Mouse (Mus musculus): ENCODE results near the gene Tex29. TPM values are rescaled to one million over a fixed set of nuclear protein-coding genes. Genes with fewer than 3 reads are reported as not detected.

Gene Tex29
- polyA plus RNA-seq, 1 experiment from 2014 or later, result not detected

DNA sequence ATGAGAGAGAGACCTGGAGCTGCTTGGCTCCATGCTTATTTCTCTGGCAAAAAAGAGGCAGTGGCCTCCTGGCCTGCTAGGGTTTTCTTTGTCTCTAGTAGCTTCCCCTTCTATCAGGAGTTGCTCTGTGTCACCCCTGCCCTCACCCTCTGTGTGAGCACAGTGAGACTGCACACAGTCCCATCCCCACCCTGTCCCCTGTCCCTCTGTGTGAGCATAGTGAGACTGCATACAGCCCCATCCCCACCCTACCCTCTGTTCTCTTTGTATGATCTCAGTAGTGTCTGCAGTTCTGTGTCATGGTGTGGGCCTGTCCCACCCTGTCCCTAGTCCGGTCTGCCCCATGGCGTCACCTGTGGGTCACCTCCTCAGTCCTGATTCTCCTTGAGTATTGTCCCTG is 46.5 kb downstream of the Tex29 start:
- DNase-seq (ENCODE audit: low spot score) (no peak), ATAC-seq (replicated peaks; ENCODE audit: low FRiP score) (no peak)
- Histone ChIP-seq H3K9me3 (ENCODE audit: control insufficient read depth, low read length) (no peaks in the 10 kb centered on the region), H3K4me1 (replicated peaks; ENCODE audit: control insufficient read depth, insufficient read depth, low read length) (no peaks in the 10 kb centered on the region), H3K36me3 (ENCODE audit: control insufficient read depth, insufficient read depth, low read length) (no peaks in the 10 kb centered on the region), H3K9ac (ENCODE audit: low read depth, low read length) (no peak overlapping the region), H3K27ac (ENCODE audit: low read depth, low read length) (no peak overlapping the region), H3K4me3 (ENCODE audit: low read depth, low read length) (no peak overlapping the region), H3K27me3 (replicated peaks; ENCODE audit: control insufficient read depth, insufficient read depth, low read length) (no peaks in the 10 kb centered on the region), H3K4me2 (no peak overlapping the region)
- 84% methylated on average over 2 of the region's 2 CpGs for WGBS

DNA sequence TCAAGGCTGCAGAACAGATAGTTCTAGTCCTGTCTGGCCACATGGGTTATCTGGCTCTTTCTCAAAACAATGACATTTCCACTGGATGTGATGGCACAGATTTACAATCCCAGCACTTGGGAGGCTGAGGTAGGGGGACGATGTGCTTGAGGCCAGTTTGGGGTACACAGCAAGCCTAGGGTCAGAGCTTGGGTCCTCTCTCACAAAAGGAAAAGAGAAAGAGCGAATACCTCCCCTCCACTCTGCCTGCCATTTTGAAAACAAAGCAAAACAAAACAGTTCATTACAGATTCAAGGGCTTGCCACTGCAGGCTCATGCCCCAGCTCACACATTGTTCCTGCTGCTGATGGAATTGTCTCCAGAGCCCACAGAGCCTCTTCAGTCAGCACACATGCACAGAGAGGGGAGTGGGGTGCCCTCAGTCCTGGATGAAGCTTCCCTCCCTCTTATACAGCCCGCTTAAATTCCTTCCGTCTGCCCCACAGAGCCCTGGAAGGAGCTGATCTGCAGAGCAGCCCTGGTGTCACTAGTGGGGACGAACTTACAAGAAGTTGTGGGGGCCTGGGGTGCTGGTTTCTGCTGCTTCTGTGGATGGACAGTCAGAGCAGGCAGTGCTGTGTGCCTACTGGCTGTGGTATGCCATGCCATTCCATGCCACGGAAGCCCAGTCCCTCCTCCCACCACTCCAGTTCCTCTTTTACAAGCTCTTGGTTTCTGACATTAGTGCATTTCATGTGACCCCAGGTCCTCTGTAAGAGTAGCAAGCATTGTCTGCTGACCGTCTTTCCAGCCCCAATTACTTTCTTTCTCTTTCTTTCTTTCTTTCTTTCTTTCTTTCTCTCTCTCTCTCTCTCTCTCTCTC is 49.1 kb downstream of the Tex29 start:
- Histone ChIP-seq H3K9me3 (ENCODE audit: control insufficient read depth, low read length) (no peaks in the 10 kb centered on the region), H3K27me3 (replicated peaks; ENCODE audit: control insufficient read depth, insufficient read depth, low read length) (no peaks in the 10 kb centered on the region), H3K9ac (ENCODE audit: low read depth, low read length) (no peak overlapping the region), H3K4me1 (replicated peaks; ENCODE audit: control insufficient read depth, insufficient read depth, low read length) (no peaks in the 10 kb centered on the region), H3K4me2 (no peak overlapping the region), H3K4me3 (ENCODE audit: low read depth, low read length) (no peak overlapping the region), H3K27ac (ENCODE audit: low read depth, low read length) (no peak overlapping the region), H3K36me3 (ENCODE audit: control insufficient read depth, insufficient read depth, low read length) (no peaks in the 10 kb centered on the region)
- 60% methylated on average over 7 of the region's 7 CpGs for WGBS
- no peak for ATAC-seq (replicated peaks; ENCODE audit: low FRiP score)
- DNase-seq (ENCODE audit: low spot score), result no peak

DNA sequence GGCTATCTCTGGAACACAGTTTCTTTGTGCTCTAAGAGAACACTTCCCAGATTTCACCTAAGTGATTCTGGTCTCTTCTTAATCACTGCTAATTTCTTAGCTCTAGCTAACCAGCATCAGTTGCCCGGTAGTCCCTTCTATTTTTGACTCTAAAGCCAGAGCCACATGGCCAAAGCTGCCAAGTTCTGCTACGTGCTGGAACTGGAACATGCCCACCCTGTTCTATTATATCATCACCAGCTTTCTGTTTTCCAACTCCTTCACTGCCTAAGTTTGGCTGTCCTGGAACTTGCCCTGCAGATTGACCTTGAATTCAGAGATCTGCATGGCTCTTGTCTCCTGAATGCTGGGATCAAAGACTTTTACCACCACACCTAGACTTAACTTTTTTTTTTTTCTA is 52.5 kb downstream of the Tex29 start:
- Histone ChIP-seq H3K4me2 (no peak overlapping the region), H3K27ac (ENCODE audit: low read depth, low read length) (no peak overlapping the region), H3K36me3 (ENCODE audit: control insufficient read depth, insufficient read depth, low read length) (no peaks in the 10 kb centered on the region), H3K4me1 (replicated peaks; ENCODE audit: control insufficient read depth, insufficient read depth, low read length) (no peaks in the 10 kb centered on the region), H3K27me3 (replicated peaks; ENCODE audit: control insufficient read depth, insufficient read depth, low read length) (no peaks in the 10 kb centered on the region), H3K9ac (ENCODE audit: low read depth, low read length) (no peak overlapping the region), H3K9me3 (ENCODE audit: control insufficient read depth, low read length) (no peaks in the 10 kb centered on the region), H3K4me3 (ENCODE audit: low read depth, low read length) (no peak overlapping the region)
- WGBS, result 83% methylated on average over 2 of the region's 2 CpGs
- ATAC-seq (replicated peaks; ENCODE audit: low FRiP score), result no peak
- DNase-seq (ENCODE audit: low spot score), result no peak

DNA sequence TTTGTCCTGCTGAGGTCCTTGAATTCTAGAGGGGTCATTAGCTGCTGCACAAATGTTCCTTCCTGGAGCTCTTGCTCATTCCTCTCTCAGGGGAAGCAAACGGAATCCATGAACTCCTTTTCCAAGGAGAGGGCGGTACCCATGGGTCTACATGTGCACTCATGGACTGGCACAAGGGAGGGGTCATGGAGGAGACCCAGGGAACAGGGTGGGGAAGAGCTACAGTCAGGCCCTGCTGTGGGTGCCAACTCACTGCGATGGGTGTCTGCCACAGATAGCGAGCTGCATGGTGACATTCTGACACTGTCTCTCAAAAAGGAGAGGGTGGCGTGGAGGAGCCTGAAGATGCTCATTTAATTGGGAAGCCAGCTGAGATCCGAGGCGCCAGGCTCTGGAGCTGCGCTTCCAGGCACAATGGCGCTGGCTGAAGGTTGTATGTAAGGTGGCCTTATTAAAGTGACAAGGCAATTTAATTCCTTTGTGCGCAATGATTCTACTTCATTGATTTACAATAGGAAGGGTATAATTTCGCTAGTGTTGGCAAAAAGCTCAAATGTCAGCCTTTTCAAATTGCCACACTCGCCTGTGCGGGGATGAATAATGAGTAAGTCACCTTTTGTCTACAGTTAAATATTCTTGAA is 55.9 kb downstream of the Tex29 start:
- 82% methylated on average over 13 of the region's 13 CpGs for WGBS
- DNase-seq (ENCODE audit: low spot score) (no peak), ATAC-seq (replicated peaks; ENCODE audit: low FRiP score) (no peak)
- no peaks in the 10 kb centered on the region for H3K9me3 ChIP-seq (ENCODE audit: control insufficient read depth, low read length)
- H3K9ac ChIP-seq (ENCODE audit: low read depth, low read length), result no peak overlapping the region
- H3K4me2 ChIP-seq, result no peak overlapping the region
- no peaks in the 10 kb centered on the region for H3K27me3 ChIP-seq (replicated peaks; ENCODE audit: control insufficient read depth, insufficient read depth, low read length)
- H3K4me1 ChIP-seq (replicated peaks; ENCODE audit: control insufficient read depth, insufficient read depth, low read length), result no peaks in the 10 kb centered on the region
- H3K36me3 ChIP-seq (ENCODE audit: control insufficient read depth, insufficient read depth, low read length), result no peaks in the 10 kb centered on the region
- H3K4me3 ChIP-seq (ENCODE audit: low read depth, low read length), result no peak overlapping the region
- no peak overlapping the region for H3K27ac ChIP-seq (ENCODE audit: low read depth, low read length)

DNA sequence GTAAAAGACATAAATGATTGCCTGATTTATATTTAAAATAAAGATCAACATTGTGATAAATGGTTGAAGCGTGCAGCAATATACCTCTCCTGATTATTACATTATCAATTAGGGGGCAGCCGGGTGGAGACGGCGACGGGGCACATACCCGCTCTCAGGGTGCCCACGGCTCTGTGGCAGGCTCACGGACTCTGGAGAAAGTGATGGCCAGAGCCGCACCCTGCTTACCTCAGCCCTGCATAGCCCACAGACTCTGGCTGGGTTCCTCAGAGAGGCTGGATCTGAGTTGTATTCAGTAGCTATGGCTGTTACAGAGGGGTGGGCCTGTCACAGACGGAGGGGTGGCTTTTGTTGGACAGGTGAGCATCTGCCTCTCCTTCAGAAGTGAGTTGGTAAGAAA is 56.4 kb downstream of the Tex29 start:
- Histone ChIP-seq H3K36me3 (ENCODE audit: control insufficient read depth, insufficient read depth, low read length) (no peaks in the 10 kb centered on the region), H3K4me2 (no peak overlapping the region), H3K9ac (ENCODE audit: low read depth, low read length) (no peak overlapping the region), H3K27ac (ENCODE audit: low read depth, low read length) (no peak overlapping the region), H3K9me3 (ENCODE audit: control insufficient read depth, low read length) (no peaks in the 10 kb centered on the region), H3K27me3 (replicated peaks; ENCODE audit: control insufficient read depth, insufficient read depth, low read length) (no peaks in the 10 kb centered on the region), H3K4me3 (ENCODE audit: low read depth, low read length) (no peak overlapping the region), H3K4me1 (replicated peaks; ENCODE audit: control insufficient read depth, insufficient read depth, low read length) (no peaks in the 10 kb centered on the region)
- DNase-seq (ENCODE audit: low spot score) (no peak), ATAC-seq (replicated peaks; ENCODE audit: low FRiP score) (no peak)
- 90% methylated on average over 10 of the region's 10 CpGs for WGBS

DNA sequence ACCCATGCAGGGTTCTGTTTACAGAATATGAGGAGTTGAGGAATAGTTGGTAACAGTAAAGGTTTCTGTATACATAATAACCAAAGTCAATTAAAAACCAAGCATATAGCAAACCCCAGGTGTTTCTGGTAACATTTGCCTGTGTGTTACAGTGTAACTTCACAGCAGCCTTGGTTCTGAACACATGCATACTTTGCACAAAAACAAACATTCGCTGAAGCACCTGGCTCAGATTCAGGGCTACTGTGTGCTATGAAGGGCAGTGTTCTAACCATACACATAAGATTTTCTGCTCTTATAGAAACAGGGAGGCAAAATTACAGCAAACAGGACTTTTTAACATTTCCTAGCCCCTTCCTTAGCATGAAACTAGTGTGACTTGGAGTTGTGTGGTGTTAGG is 58.5 kb downstream of the Tex29 start:
- no peak overlapping the region for H3K27ac ChIP-seq (ENCODE audit: low read depth, low read length)
- ATAC-seq (replicated peaks; ENCODE audit: low FRiP score) (no peak), DNase-seq (ENCODE audit: low spot score) (no peak)
- no peaks in the 10 kb centered on the region for H3K36me3 ChIP-seq (ENCODE audit: control insufficient read depth, insufficient read depth, low read length)
- H3K4me3 ChIP-seq (ENCODE audit: low read depth, low read length), result no peak overlapping the region
- no peaks in the 10 kb centered on the region for H3K4me1 ChIP-seq (replicated peaks; ENCODE audit: control insufficient read depth, insufficient read depth, low read length)
- no peak overlapping the region for H3K4me2 ChIP-seq
- H3K27me3 ChIP-seq (replicated peaks; ENCODE audit: control insufficient read depth, insufficient read depth, low read length), result no peaks in the 10 kb centered on the region
- H3K9ac ChIP-seq (ENCODE audit: low read depth, low read length), result no peak overlapping the region
- H3K9me3 ChIP-seq (ENCODE audit: control insufficient read depth, low read length), result no peaks in the 10 kb centered on the region
- 84% methylated on average over 1 of the region's 1 CpGs for WGBS

Other genes starting within 250 kb of the Tex29 start
- gene Ankrd10, start 204.7 kb upstream of the Tex29 start, polyA plus RNA-seq (2014; fragmentation: Nextera tagmentation; extraction: Ambion mirVana), result 83.6 and 86.0 TPM in 2 replicates
- not detected in 2 replicates for gene 1700016D06Rik, start 139.4 kb upstream of the Tex29 start, polyA plus RNA-seq (2014; fragmentation: Nextera tagmentation; extraction: Ambion mirVana)
- 30.1 and 31.1 TPM in 2 replicates for gene Arhgef7, start 112.8 kb upstream of the Tex29 start, polyA plus RNA-seq (2014; fragmentation: Nextera tagmentation; extraction: Ambion mirVana)